Mouse (Mus musculus) embryonic facial prominence, embryonic 13.5 days (tissue): ENCODE measurements around the gene Tlr7. TPM values are rescaled to one million over a fixed set of nuclear protein-coding genes. Genes with fewer than 3 reads are reported as not detected.
"Not testable (repeated sequence)": the region's sequence is repeated elsewhere in the genome, so short reads cannot be mapped to it uniquely, and the experiment has no call there.

ENCODE experiments used
- ATAC-seq: fragments of 200-750 bp; cut with Nextera tagmentation; 2 replicates; pipeline ENCODE4 v1.8.0; 2017; ENCODE audit warnings: low read depth; ENCODE audit not compliant: insufficient number of reproducible peaks, insufficient read depth, low FRiP score, low TSS enrichment
- H3K27ac ChIP-seq: fragments of 300-500 bp; sonication (generic); 2 replicates; pipeline ENCODE4 v1.5.1; 2015; ENCODE audit warnings: moderate library complexity, mild to moderate bottlenecking, inconsistent platforms
- H3K27me3 ChIP-seq: fragments of 300-500 bp; sonication (generic); 2 replicates; pipeline ENCODE4 v1.6.1; 2015; ENCODE audit warnings: mild to moderate bottlenecking, inconsistent platforms
- H3K36me3 ChIP-seq: fragments of 300-500 bp; sonication (generic); 2 replicates; pipeline ENCODE4 v1.6.1; 2015; ENCODE audit warnings: mild to moderate bottlenecking, inconsistent platforms
- H3K4me1 ChIP-seq: fragments of 300-500 bp; sonication (generic); 2 replicates; pipeline ENCODE4 v1.6.1; 2015; ENCODE audit warnings: inconsistent platforms
- H3K4me2 ChIP-seq: fragments of 300-500 bp; sonication (generic); 2 replicates; pipeline ENCODE4 v1.6.1; 2015; ENCODE audit warnings: moderate library complexity, mild to moderate bottlenecking, inconsistent platforms
- H3K4me3 ChIP-seq: fragments of 300-500 bp; sonication (generic); 2 replicates; pipeline ENCODE4 v1.5.1; 2015; ENCODE audit warnings: mild to moderate bottlenecking, inconsistent platforms
- H3K9ac ChIP-seq: fragments of 300-500 bp; sonication (generic); 2 replicates; pipeline ENCODE4 v1.6.1; 2015; ENCODE audit warnings: mild to moderate bottlenecking, inconsistent platforms
- H3K9me3 ChIP-seq: fragments of 300-500 bp; sonication (generic); 2 replicates; pipeline ENCODE4 v1.6.1; 2016; ENCODE audit warnings: inconsistent platforms
- WGBS: fragments of 180-500 bp; shearing (Covaris S2); methylation state at CpG from one replicate; pipeline ENCODE4 v1.1.7; 2015; ENCODE audit warnings: mixed read lengths; 5-methylcytosine and 5-hydroxymethylcytosine counted together
- polyA plus RNA-seq: library from polyadenylated mRNA; unstranded; fragments of >200 nt; fragmentation: Nextera tagmentation; extraction: Ambion mirVana; gene quantifications from 2 replicates; pipeline ENCODE4 v1.2.1, GENCODE M21; 2015

Tlr7 gene
- polyA plus RNA-seq, 1 experiment from 2014 or later = 0.60 TPM

DNA sequence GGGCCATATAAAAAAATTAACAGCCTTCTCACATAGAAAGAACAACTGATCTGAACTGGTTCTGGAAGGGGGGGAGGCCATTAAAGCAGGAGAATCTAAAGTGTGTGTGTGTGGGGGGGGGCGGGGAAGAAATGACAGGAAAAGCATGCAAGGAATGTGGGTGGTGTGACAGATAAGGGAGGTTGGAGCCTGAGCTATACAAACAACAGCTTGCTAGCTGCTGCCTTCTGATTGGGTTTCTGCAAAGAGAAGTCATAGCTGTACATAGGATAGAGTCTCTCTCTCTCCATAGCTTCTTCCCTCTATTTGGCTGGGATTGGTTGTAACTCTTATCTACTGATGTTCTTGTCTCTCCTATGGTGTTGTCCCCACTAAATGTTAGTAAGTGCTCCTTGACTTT is 2.2 kb upstream of the Tlr7 start:
- Histone ChIP-seq H3K9me3 (no peaks in the 10 kb centered on the region), H3K27me3 (peaks cover 18% of the 10 kb centered on the region), H3K36me3 (no peaks in the 10 kb centered on the region), H3K4me2 (no peak overlapping the region), H3K4me1 (no peaks in the 10 kb centered on the region), H3K27ac (no peak overlapping the region), H3K9ac (no peak overlapping the region), H3K4me3 (no peak overlapping the region)
- ATAC-seq = no peak
- WGBS = 92% methylated on average over 1 of the region's 1 CpGs

DNA sequence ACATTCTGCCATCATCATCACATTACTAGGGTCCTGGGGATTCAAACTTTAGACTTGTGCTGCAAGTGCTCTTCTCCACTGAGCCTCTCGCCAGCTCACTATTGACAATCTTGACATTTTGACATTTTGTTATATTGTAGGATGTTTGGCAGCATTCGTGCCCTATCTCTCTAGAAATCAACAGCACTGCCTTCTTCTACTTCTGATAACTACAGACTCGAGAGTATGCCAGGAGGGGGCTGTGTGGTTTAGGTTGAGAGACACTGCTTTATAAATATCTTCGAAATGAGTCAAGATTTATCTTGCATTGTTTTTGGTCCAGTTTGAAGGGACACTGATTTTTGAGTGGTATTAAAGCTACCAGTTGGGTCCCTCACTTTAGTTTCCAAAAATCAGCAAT is 635 bp upstream of the Tlr7 start:
- H3K4me2 ChIP-seq = no peak overlapping the region
- H3K9ac ChIP-seq = no peak overlapping the region
- 71% methylated on average over 4 of the region's 4 CpGs for WGBS
- peaks cover 19% of the 10 kb centered on the region for H3K27me3 ChIP-seq
- H3K9me3 ChIP-seq = no peaks in the 10 kb centered on the region
- no peak overlapping the region for H3K4me3 ChIP-seq
- H3K36me3 ChIP-seq = no peaks in the 10 kb centered on the region
- no peak overlapping the region for H3K27ac ChIP-seq
- H3K4me1 ChIP-seq = no peaks in the 10 kb centered on the region
- no peak for ATAC-seq

DNA sequence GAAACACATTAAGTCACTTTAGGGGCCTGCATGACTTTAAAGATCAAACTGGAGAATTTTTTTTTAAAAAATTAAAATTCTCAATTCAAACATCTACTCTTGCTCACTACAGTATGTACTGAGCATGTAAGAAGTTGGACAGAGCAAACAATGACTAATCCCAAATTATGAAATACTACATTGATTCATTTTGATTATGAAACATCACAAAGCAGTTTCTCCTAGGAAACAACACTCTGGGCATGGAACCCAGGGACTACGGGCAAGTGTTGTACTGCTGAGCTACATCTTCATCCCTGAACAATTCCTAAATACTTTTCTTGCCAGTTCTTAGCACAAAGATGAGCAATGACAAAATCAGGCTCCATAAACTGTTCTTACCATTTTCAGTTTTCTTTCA is 738 bp downstream of the Tlr7 start:
- WGBS = 96% methylated on average over 1 of the region's 1 CpGs
- Histone ChIP-seq H3K9me3 (no peaks in the 10 kb centered on the region), H3K9ac (no peak overlapping the region), H3K27me3 (peaks cover 28% of the 10 kb centered on the region), H3K36me3 (no peaks in the 10 kb centered on the region), H3K4me3 (no peak overlapping the region), H3K4me2 (no peak overlapping the region), H3K4me1 (no peaks in the 10 kb centered on the region), H3K27ac (no peak overlapping the region)
- ATAC-seq = no peak

DNA sequence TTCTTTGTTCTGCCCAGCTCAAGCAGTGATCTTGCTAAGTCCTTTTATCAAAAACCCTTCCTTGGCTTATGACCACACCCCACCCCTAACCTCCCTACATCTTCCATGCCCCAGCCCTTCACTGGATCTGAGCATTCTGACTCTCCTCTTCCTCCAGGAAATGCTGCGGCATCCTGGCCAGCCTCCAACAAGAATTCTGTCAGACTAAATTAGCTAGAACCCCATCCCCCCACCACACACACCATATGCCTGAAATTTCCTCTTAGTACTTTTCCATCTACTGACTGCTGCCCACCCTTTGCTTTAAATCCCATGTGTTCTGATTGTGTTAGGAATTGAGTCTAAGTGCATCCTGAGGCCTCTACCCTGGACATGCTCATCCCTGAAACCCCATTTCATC is 1.3 kb downstream of the Tlr7 start:
- H3K4me3 ChIP-seq = no peak overlapping the region
- H3K9ac ChIP-seq = no peak overlapping the region
- no peaks in the 10 kb centered on the region for H3K36me3 ChIP-seq
- ATAC-seq = no peak
- no peak overlapping the region for H3K4me2 ChIP-seq
- no peak overlapping the region for H3K27ac ChIP-seq
- no peaks in the 10 kb centered on the region for H3K4me1 ChIP-seq
- H3K9me3 ChIP-seq = no peaks in the 10 kb centered on the region
- 61% methylated on average over 1 of the region's 1 CpGs for WGBS
- peaks cover 28% of the 10 kb centered on the region for H3K27me3 ChIP-seq

DNA sequence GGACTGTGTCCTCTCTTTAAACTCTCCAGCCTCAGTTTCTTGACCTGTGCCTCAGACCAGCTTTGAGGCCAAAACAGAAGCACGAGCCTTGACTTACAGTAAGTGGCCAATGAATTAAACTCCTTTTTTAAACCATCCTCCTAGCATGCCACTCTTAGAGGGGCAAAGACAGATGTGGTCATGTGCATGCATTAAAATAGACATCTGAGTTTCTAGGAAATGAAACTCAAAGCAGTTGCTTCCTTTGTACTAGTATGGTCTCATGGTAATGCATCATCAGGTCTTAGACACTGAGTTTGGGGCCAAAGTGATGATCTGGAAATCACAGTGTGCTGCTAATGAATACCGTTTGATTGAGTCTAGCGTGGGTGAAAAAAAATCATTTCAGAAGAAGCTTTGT is 1.8 kb downstream of the Tlr7 start:
- Histone ChIP-seq H3K9me3 (no peaks in the 10 kb centered on the region), H3K4me1 (no peaks in the 10 kb centered on the region), H3K4me3 (no peak overlapping the region), H3K36me3 (no peaks in the 10 kb centered on the region), H3K4me2 (no peak overlapping the region), H3K9ac (no peak overlapping the region), H3K27ac (no peak overlapping the region), H3K27me3 (peaks cover 29% of the 10 kb centered on the region)
- WGBS = 86% methylated on average over 3 of the region's 3 CpGs
- no peak for ATAC-seq

DNA sequence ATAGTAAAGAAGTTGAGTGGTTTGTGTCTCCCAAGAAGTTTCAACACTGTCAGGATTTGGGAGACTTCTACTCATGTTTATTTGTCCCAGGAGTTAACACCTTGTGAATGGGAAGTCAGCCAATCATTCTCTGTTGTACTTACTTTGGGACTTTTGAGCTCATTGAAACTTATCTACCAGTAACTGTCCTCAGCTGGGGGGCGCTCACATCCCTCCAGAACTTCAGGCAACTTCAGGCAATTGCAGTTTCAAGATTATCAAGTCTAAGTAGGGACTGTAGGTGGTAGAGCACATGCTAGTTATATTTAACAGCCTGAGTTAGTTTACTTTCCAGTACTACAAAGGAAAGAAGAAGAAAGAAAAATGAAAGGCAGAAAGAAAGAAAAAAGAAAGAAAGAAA is 6.6 kb downstream of the Tlr7 start:
- Histone ChIP-seq H3K4me1 (no peaks in the 10 kb centered on the region), H3K9me3 (no peaks in the 10 kb centered on the region), H3K9ac (no peak overlapping the region), H3K36me3 (no peaks in the 10 kb centered on the region), H3K27me3 (peaks cover 42% of the 10 kb centered on the region), H3K4me2 (no peak overlapping the region), H3K4me3 (no peak overlapping the region), H3K27ac (no peak overlapping the region)
- no peak for ATAC-seq
- WGBS = 31% methylated on average over 1 of the region's 1 CpGs

DNA sequence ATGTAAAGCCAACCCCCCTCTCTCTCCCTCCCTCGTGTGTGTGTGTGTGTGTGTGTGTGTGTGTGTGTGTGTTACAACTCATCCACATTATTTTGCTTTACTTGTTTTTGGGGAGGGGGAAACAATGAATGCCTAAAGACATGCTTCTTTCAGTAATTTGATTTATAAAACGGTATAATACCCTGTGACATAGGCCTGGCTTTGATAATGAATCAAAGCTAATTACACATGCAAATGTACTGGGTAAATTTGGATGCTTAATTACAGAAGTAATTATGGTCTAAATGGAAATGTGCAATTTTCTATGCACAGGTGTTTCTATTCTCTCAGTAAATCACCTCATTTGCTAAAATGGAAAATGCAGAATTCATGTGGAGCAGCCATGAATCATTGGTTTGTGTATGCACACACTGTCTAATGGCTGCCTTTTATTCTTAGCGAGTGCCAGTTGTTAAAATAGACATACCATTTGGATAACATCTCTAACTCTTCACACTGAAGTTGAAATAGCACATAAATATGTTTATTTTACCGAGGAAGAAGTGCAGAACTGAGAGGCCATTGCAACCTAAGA is 9.0 kb downstream of the Tlr7 start:
- H3K36me3 ChIP-seq = no peaks in the 10 kb centered on the region
- H3K4me1 ChIP-seq = no peaks in the 10 kb centered on the region
- no peak overlapping the region for H3K4me3 ChIP-seq
- H3K9me3 ChIP-seq = no peaks in the 10 kb centered on the region
- no peak for ATAC-seq
- H3K4me2 ChIP-seq = no peak overlapping the region
- no peak overlapping the region for H3K27ac ChIP-seq
- WGBS = 52% methylated on average over 4 of the region's 4 CpGs
- H3K9ac ChIP-seq = no peak overlapping the region
- H3K27me3 ChIP-seq = peaks cover 42% of the 10 kb centered on the region

DNA sequence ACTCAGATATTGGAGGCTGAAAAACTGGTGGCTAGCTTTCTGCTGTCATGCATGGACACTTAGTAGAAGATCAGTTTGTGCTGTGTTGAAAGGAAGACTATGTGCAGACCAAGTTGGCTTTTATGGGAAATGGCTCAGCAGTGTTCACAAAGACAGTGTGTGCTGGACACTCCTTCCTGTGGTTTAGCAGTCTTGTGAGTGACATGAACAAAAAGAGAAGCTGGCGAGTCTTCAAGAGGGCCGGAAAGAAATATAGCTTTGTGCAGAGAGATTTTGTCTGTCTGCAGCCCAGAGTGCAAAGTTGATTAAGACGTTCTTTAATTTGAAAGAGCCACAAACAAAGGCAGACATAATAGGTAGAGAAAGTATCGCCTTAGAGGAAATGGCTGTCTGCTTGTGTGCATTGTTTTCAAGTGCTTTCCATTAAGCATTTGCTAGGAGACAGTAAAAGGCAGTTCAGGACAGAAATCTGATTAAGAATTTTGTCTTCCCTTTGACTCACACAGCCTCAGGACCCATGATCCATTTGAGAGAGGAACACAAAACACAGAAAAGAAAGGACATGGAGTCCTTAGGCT is 11.4 kb downstream of the Tlr7 start:
- H3K4me1 ChIP-seq = no peaks in the 10 kb centered on the region
- no peak overlapping the region for H3K9ac ChIP-seq
- no peak overlapping the region for H3K4me2 ChIP-seq
- no peaks in the 10 kb centered on the region for H3K9me3 ChIP-seq
- no peaks in the 10 kb centered on the region for H3K36me3 ChIP-seq
- H3K27me3 ChIP-seq = peaks cover 41% of the 10 kb centered on the region
- no peak for ATAC-seq
- H3K27ac ChIP-seq = no peak overlapping the region
- H3K4me3 ChIP-seq = no peak overlapping the region
- 63% methylated on average over 4 of the region's 4 CpGs for WGBS

DNA sequence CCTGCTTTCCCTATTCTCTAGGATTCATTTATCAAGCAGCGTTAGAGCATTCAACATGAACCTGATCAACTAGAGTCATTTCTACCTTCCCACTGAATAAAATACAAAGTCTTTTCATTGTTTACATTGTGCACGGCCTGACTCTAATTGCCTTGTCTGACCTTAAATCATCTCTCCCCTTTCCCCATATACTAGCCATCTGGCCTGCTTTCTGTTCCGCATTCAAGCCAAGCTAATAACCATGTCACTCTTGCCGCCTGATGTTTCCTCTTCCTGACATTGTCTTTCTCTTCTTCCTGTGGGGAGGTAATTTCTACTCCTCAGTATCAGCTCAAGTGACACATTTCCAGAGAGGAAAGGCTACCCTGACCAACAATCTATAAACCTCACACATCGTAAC is 14.6 kb downstream of the Tlr7 start:
- ATAC-seq = no peak
- no peak overlapping the region for H3K4me2 ChIP-seq
- 66% methylated on average over 5 of the region's 5 CpGs for WGBS
- no peak overlapping the region for H3K4me3 ChIP-seq
- H3K9ac ChIP-seq = no peak overlapping the region
- peaks cover 30% of the 10 kb centered on the region for H3K27me3 ChIP-seq
- H3K27ac ChIP-seq = no peak overlapping the region
- H3K9me3 ChIP-seq = no peaks in the 10 kb centered on the region
- no peaks in the 10 kb centered on the region for H3K4me1 ChIP-seq
- no peaks in the 10 kb centered on the region for H3K36me3 ChIP-seq

DNA sequence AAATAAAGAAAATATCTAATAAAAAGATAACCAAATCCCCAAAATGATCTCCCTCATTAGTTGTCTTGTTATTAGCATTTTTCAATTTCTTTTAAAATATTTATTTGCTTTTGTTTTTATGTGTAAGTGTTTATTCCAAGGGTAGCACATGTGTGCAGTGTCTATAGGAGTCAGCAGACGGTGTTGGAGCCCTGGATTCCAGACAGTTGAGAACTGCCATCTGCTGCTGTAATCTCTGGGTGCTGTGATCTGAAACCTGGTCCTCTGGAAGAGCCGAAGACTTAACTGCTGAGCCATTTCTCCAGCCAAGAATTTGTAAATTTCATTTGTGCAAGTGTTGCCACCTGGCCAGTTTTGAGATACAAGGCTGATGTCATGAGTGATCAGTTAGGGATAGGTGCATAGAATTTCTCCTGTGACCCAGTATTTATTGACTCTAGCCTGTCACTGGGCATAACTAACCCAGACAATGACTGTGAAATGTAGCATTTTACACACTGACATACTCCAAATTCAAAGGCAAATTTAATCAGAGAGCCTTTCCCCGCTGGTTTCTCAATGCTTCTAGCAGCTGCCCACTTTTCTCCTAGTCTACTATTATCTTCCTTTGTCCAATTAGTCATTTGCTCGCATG is 15.1 kb downstream of the Tlr7 start:
- 69% methylated on average over 4 of the region's 4 CpGs for WGBS
- Histone ChIP-seq H3K4me3 (no peak overlapping the region), H3K27ac (no peak overlapping the region), H3K4me2 (no peak overlapping the region), H3K4me1 (no peaks in the 10 kb centered on the region), H3K36me3 (no peaks in the 10 kb centered on the region), H3K27me3 (peaks cover 25% of the 10 kb centered on the region), H3K9me3 (no peaks in the 10 kb centered on the region), H3K9ac (no peak overlapping the region)
- no peak for ATAC-seq

DNA sequence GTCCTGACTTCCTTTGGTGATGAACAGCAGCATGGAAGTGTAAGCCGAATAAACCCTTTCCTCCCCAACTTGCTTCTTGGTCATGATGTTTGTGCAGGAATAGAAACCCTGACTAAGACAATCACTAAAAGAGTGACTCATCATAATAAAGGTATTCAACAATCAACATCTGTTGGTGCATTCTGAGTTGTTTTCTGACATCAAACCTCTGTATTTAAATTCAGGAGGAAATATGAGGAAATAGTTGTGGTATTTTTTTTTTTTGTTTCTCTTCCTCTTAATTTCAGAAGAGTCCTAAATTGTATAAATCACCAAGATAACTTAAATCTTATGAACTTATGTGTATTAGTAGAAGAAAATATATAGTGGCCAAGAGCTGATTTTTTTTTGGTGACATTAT is 28.3 kb downstream of the Tlr7 start:
- H3K4me1 ChIP-seq, H3K4me2 ChIP-seq, H3K27ac ChIP-seq, H3K9me3 ChIP-seq, H3K4me3 ChIP-seq, H3K36me3 ChIP-seq, ATAC-seq, H3K27me3 ChIP-seq, H3K9ac ChIP-seq: not testable (repeated sequence)
- 91% methylated on average over 1 of the region's 1 CpGs for WGBS

DNA sequence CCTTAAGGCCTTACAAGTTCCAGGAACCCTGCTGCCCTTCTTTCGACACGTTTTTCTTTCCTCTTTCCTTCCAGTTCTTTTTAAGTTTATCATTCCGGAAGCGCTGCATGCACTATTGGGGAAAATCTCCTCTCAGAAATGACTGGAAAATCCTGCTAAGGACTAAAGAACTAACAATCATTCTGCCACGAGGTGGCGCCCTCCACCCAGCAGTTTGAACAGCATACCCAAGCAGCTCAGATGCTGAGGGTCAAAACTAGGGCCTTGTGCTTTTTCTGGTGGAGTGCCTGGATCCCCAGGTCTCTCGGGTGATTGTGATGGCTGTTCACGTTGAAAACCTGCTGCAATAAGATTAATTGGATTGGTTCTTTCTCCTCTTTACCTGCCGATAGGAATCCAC is 53.4 kb downstream of the Tlr7 start:
- WGBS = 28% methylated on average over 9 of the region's 9 CpGs
- no peaks in the 10 kb centered on the region for H3K9me3 ChIP-seq
- no peak overlapping the region for H3K9ac ChIP-seq
- peak overlapping the region; percentile 44 for H3K4me2 ChIP-seq
- no peaks in the 10 kb centered on the region for H3K36me3 ChIP-seq
- ATAC-seq = no peak
- no peak overlapping the region for H3K27ac ChIP-seq
- peaks cover 16% of the 10 kb centered on the region for H3K27me3 ChIP-seq
- peak overlapping the region; percentile 23 for H3K4me3 ChIP-seq
- H3K4me1 ChIP-seq = no peaks in the 10 kb centered on the region
